Mouse (Mus musculus) lung, postnatal 4 days (tissue): ENCODE results near the gene Kcnk5.

Experiments used
- DNase-seq, 2 experiments: peaks; one replicate each; pipeline ENCODE4 v3.0.0; 2021

Kcnk5 gene

GRCm38 (mm10) chr14:20193103-20193715 lies 11.6 kb upstream of the Kcnk5 start:
- DNase-seq, result no peak

GRCm38 (mm10) chr14:20191136-20191735 lies 9.6 kb upstream of the Kcnk5 start:
- DNase-seq, result no peak

- no peak for DNase-seq
Measured at GRCm38 (mm10) chr14:20189751-20190150, 8.1 kb upstream of the Kcnk5 start.

DNA sequence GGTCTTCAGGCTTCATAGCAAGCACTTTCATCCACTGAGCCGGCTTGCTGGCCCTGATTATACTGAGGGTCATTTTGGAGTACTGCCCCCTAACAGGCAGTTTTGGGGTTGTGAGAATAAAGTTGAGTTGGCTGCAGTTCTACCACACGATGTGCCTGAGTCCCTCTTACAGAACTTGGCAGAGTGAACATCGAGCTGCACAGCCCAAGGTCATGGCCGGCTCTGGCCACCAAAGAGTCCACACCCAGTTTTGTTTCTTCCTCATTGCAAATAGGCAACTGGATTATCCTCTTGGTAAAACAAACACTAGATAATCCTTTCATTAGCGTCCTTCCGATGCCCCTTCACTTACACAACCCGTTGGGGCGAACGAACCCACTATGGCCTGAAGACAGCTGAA lies 3.8 kb upstream of the Kcnk5 start:
- no peak for DNase-seq

GRCm38 (mm10) chr14:20183701-20184100 lies 2.1 kb upstream of the Kcnk5 start:
- no peak for DNase-seq

DNA sequence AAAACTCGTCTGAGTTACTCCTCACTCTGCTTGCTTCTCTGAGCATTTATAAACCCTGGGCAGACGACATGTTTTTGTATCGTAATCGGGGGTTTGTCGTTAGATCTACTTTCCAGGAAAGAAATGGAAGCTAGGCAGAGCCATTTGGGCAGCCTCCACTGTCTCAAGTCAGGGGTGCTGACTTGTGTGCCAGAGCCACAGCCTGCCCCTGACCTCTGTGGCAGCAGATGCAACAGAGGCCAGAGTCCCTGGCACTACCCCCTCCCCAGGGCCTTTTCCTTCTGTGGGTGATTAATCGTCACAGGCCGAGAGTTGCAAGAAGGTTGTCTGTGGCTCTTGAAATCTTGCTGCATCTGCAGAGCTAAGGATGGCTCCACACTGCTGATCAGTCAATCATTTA lies 987 bp upstream of the Kcnk5 start:
- no peak for DNase-seq

- DNase-seq, result peak; percentile 58 to 66
Measured at GRCm38 (mm10) chr14:20180751-20181162, 852 bp downstream of the Kcnk5 start.

GRCm38 (mm10) chr14:20180304-20180703 lies 1.3 kb downstream of the Kcnk5 start:
- no peak for DNase-seq

GRCm38 (mm10) chr14:20179731-20180280 lies 1.8 kb downstream of the Kcnk5 start:
- no peak for DNase-seq

GRCm38 (mm10) chr14:20179080-20179479 lies 2.5 kb downstream of the Kcnk5 start:
- no peak for DNase-seq

GRCm38 (mm10) chr14:20178593-20178992 lies 3.0 kb downstream of the Kcnk5 start:
- no peak for DNase-seq

GRCm38 (mm10) chr14:20177494-20178123 lies 4.0 kb downstream of the Kcnk5 start:
- DNase-seq, result peak; percentile 51 to 78

- DNase-seq, result no peak
Measured at GRCm38 (mm10) chr14:20175705-20176104, 5.9 kb downstream of the Kcnk5 start.

DNA sequence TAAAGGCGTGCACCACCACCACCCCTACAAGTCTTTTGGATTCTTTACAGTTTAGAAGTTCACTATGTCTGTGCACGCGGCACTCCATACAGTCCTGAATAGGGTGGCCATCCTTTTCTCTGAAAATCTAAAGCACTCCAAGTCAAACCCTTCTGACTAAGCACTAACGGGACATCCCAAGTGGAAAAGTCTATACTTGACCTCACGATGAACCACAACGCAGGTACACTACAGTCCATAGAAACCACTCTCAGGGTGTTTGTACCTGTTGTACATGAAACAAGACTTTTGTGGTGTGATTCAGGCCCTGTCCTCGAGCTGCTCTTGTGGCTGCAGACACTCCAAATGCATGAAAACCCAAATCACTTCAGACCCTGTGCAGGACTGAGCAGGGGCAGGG lies 6.5 kb downstream of the Kcnk5 start:
- DNase-seq, result no peak

GRCm38 (mm10) chr14:20174696-20175095 lies 6.9 kb downstream of the Kcnk5 start:
- DNase-seq, result no peak

DNA sequence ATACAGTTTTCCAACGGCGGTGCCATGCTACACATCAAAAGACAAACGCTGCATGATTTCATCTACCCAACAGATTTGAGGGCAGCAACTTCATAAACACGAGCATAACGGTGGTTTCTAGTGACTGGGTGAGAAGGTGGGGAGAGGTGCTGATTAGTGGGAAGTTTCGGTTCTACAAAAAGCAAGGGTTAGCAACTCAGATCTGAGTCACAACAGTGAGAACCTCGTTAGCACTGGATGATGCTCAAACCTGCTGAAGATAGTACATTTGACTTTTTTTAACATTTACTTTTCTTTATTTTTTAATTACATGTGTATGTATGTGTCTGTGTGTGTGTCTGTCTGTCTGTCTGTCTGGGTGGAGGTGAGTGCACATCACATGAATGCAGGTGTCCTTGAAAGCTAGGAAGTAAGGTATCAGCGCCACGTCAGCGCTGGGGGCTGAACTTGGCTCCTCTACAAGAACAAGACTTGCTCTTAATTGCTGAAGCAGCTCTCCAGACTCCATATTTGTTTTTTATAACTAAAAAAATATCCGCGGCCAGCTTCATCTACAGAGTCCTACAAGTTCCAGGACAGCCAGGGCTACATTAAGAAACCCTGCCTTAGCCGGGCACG lies 7.6 kb downstream of the Kcnk5 start:
- DNase-seq, result no peak

GRCm38 (mm10) chr14:20172924-20173323 lies 8.7 kb downstream of the Kcnk5 start:
- DNase-seq, result no peak

GRCm38 (mm10) chr14:20172509-20172908 lies 9.1 kb downstream of the Kcnk5 start:
- peak; percentile 39 to 75 for DNase-seq

DNA sequence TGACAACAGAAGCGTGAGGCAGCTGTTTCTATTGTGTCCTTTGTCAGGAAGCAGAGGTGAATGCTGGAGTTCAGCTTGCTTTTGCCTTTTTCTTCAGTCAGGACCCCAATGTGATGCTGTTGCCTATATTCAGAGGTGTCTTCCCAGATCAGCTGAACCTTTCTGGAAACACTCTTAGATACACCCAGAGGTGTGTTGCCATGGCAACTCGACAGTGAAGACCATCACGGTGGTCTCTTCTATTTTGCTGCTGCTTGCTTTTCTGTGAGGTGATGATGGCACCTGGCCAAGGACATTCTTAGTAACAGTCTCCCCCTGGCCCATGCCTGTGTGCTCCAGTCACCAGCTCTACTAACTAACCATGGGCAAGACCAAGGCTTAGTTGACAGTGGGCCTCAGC lies 9.8 kb downstream of the Kcnk5 start:
- DNase-seq, result no peak

DNA sequence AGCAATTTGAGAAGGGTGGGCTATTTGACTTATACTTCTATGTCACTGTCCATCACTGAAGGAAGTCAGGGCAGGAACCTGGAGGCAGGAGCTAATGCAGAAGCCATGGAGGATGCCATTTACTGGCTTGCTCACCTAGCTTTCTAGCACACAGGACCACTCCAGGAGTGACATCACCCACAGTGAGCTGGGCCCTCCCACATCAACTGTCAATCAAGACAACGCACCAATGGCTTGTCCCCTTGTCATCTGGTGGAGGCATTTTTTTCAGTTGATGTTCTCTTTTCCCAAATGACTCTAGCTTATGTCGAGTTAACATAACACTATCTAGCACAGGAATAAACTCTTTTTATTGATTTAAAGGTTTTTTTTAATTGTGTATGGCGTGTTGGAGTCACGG lies 12.4 kb downstream of the Kcnk5 start:
- no peak for DNase-seq

DNA sequence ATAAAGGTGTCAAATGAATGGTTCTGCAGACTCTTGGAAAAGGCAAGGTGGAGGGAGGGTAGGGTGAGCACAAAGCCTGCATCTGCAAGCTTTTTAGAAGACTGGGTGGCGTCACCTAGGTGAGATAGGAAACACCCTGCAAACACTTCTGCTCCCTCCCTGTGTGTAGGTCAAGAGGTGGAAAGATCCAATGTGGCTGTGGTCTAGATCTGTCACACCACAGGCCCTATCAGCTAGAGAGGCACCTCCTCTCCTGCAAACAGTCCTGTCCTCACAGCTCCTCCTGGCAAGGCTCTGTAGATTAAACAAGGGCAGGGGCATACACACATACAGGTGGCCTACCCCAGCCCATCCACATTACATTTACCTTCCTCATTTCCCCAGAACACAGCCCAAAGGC lies 13.1 kb downstream of the Kcnk5 start:
- no peak for DNase-seq

DNA sequence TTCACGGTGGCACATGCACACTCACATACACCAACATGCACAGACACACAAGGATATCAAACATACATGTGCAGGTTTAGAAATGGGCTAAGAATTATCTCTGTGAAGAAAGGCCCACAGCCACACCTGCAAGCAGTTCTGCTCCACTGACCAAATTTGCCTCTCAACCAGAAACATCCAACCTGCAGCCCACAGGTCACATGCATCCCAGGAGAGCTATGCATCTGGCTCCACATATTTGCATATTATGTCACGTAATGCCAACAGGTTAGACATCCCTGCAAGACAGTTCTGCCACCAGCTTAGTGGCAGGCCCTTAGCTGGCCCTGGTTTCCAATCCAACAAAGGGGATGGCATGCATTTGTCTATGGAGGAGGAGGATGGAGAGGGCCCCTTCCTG lies 13.6 kb downstream of the Kcnk5 start:
- DNase-seq, result no peak

GRCm38 (mm10) chr14:20165413-20165812 lies 16.2 kb downstream of the Kcnk5 start:
- DNase-seq, result peak; percentile 43 to 75

DNA sequence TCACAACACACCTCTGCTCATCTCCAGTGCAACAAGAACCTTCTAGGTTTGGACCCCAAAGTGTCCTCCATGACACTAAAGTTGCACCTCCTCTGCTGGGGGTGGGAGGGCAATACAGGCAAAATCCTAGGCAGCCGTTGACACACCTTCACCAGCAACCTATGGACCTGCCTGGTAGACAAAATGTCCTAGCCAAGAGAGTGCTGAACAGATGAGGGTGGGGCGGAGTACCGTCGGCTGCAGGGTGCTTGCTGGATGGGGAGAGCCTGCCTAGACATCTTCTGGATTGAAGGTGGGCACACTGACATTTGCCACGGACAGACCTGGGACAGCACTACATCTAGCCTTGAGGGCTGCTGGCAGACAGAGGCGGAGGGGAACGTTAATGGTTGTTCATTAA lies 17.2 kb downstream of the Kcnk5 start:
- DNase-seq, result no peak
